Comparison of ENCODE assay signal across 32 mouse cellular contexts in the genomic region with DNA sequence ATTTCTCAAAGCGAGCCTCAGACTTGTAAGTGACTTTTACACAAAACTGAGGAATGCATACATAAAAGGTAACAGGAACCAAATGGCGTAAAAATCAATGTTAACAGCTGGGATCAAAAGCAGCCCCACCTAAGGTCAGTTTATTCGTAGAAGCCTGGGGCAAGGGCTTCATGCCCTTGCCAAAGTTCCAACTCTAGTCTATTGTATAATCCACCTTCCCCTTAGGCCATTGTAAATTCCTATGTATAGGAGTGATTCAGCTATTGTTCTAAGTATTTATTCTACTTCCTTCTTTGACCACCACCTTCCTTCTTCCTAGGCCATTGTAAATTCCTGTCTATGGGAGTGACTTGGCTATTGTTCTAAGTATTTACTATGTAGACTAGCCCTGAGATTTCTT.
"Had no signal": no experiment of that assay in that cellular context is flagged by ENCODE, and none has a peak within 500 bp of the region (broad histone marks: within the 10 kb centered on the region; RNA-seq: fewer than 3 reads in every experiment).

No protein-coding gene starts in this region.

- H3K27ac ChIP-seq: limb, embryonic 10.5 days; limb, embryonic 12.5 days; limb, embryonic 13.5 days; limb, embryonic 15.5 days; liver, embryonic 12.5 days; liver, embryonic 13.5 days; liver, embryonic 14.5 days; liver, embryonic 15.5 days; lung, embryonic 15.5 days; macrophage; midbrain, embryonic 10.5 days; midbrain, embryonic 12.5 days; midbrain, embryonic 13.5 days; midbrain, embryonic 15.5 days; neural tube, embryonic 12.5 days had no signal

- H3K4me1 ChIP-seq: limb, embryonic 15.5 days; liver, embryonic 12.5 days; liver, embryonic 13.5 days; liver, embryonic 15.5 days; lung, embryonic 15.5 days; megakaryocyte, embryonic 14.5 days; midbrain, embryonic 10.5 days; midbrain, embryonic 12.5 days; midbrain, embryonic 13.5 days; midbrain, embryonic 15.5 days; neural tube, embryonic 12.5 days had no signal

- H3K4me3 ChIP-seq: limb, embryonic 10.5 days; limb, embryonic 12.5 days; limb, embryonic 13.5 days; limb, embryonic 15.5 days; liver, embryonic 12.5 days; liver, embryonic 13.5 days; liver, embryonic 15.5 days; lung, embryonic 15.5 days; megakaryocyte, embryonic 14.5 days; midbrain, embryonic 10.5 days; midbrain, embryonic 12.5 days; midbrain, embryonic 13.5 days; midbrain, embryonic 15.5 days; myocyte; neural tube, embryonic 12.5 days had no signal

- H3K9ac ChIP-seq: limb, embryonic 12.5 days; limb, embryonic 13.5 days; limb, embryonic 15.5 days; liver, embryonic 12.5 days; liver, embryonic 13.5 days; liver, embryonic 14.5 days; liver, embryonic 15.5 days; liver, postnatal 0 days; lung, embryonic 14.5 days; lung, embryonic 15.5 days; midbrain, embryonic 12.5 days; midbrain, embryonic 13.5 days; midbrain, embryonic 15.5 days; neural tube, embryonic 12.5 days had no signal

- H3K36me3 ChIP-seq: limb, embryonic 10.5 days; limb, embryonic 12.5 days; limb, embryonic 13.5 days; limb, embryonic 15.5 days; liver, embryonic 12.5 days; liver, embryonic 13.5 days; liver, embryonic 15.5 days; lung, embryonic 15.5 days; midbrain, embryonic 10.5 days; midbrain, embryonic 12.5 days; midbrain, embryonic 13.5 days; midbrain, embryonic 15.5 days; neural tube, embryonic 12.5 days had no signal

- H3K4me2 ChIP-seq: limb, embryonic 12.5 days; limb, embryonic 13.5 days; limb, embryonic 15.5 days; liver, embryonic 11.5 days; liver, embryonic 12.5 days; liver, embryonic 13.5 days; liver, embryonic 15.5 days; lung, embryonic 14.5 days; lung, embryonic 15.5 days; midbrain, embryonic 11.5 days; midbrain, embryonic 12.5 days; midbrain, embryonic 13.5 days; midbrain, embryonic 15.5 days; neural tube, embryonic 12.5 days had no signal

- DNase-seq: left cerebral cortex, postnatal 4 days; liver; liver, embryonic 13.5 days; liver, postnatal 0 days; lung, adult 18-20 months; lung, adult 2 months; lung, embryonic 14.5 days; lung, postnatal 10 days; lung, postnatal 14 days; lung, postnatal 36 days; lung, postnatal 4 days; midbrain, embryonic 14.5 days had no signal

- H3K27me3 ChIP-seq: limb, embryonic 12.5 days; limb, embryonic 13.5 days; limb, embryonic 15.5 days; liver, embryonic 12.5 days; liver, embryonic 13.5 days; liver, embryonic 15.5 days; lung, embryonic 15.5 days; megakaryocyte, embryonic 14.5 days; midbrain, embryonic 12.5 days; midbrain, embryonic 13.5 days; midbrain, embryonic 15.5 days; neural tube, embryonic 12.5 days had no signal

- H3K9me3 ChIP-seq: limb, embryonic 10.5 days; limb, embryonic 15.5 days; liver, embryonic 12.5 days; liver, embryonic 13.5 days; liver, embryonic 15.5 days; lung, embryonic 15.5 days; midbrain, embryonic 12.5 days; midbrain, embryonic 13.5 days; midbrain, embryonic 15.5 days had no signal

- ATAC-seq: liver, embryonic 12.5 days; liver, postnatal 0 days; lung, postnatal 0 days; midbrain, embryonic 13.5 days; midbrain, embryonic 15.5 days; midbrain, embryonic 16.5 days had no signal
